8 mouse cellular contexts compared by ENCODE assay signal in genomic region chr2:84650464-84651195, GRCm38 (mm10). TPM values are rescaled to one million over a fixed set of nuclear protein-coding genes. Genes with fewer than 3 reads are reported as not detected.
DNase-seq lines count a peak whose midpoint lies in the region; ATAC-seq and TF ChIP-seq lines count a peak whose summit lies in the region.

Ctnnd1 (minus strand) TSS chr2:84650765.

- H3K4me3 ChIP-seq in bone marrow, adult 2 months (replicated peaks; ENCODE audit: control insufficient read depth, low read depth, low read length) = peak within 1 kb of the TSS; percentile 67
- peak within 1 kb of the TSS; percentile 55 for H3K4me3 ChIP-seq in embryonic facial prominence, embryonic 14.5 days (ENCODE audit: low read depth, low read length)
- H3K4me3 ChIP-seq in kidney, adult 2 months (ENCODE audit: insufficient read depth, low read depth, low read length) = peak within 1 kb of the TSS; percentile 100
- H3K4me3 ChIP-seq in limb, embryonic 11.5 days (ENCODE audit: low read depth, low read length) = peak within 1 kb of the TSS; percentile 67
- H3K4me3 ChIP-seq in midbrain, embryonic 13.5 days (replicated peaks) = peak within 1 kb of the TSS; percentile 57
- peak within 1 kb of the TSS; percentile 78 for H3K4me3 ChIP-seq in stomach, embryonic 16.5 days (replicated peaks; ENCODE audit: low read length)

- peak; percentile 98 for ATAC-seq in embryonic facial prominence, embryonic 14.5 days (ENCODE audit: low read depth)
- ATAC-seq in limb, embryonic 11.5 days (ENCODE audit: insufficient number of reproducible peaks, low FRiP score, low TSS enrichment, low read depth) = peak; percentile 96
- peak; percentile 97 for ATAC-seq in midbrain, embryonic 13.5 days
- peak; percentile 99 for ATAC-seq in stomach, embryonic 16.5 days (ENCODE audit: insufficient read depth, low FRiP score)

- no peaks in the 10 kb centered on the region for H3K9me3 ChIP-seq in embryonic facial prominence, embryonic 14.5 days (ENCODE audit: control insufficient read depth, low read length)
- no peaks in the 10 kb centered on the region for H3K9me3 ChIP-seq in limb, embryonic 11.5 days (ENCODE audit: control insufficient read depth, low read length)
- no peaks in the 10 kb centered on the region for H3K9me3 ChIP-seq in midbrain, embryonic 13.5 days
- H3K9me3 ChIP-seq in stomach, embryonic 16.5 days (replicated peaks; ENCODE audit: control insufficient read depth, low read length) = no peaks in the 10 kb centered on the region

- peak within 1 kb of the TSS; percentile 72 for H3K9ac ChIP-seq in embryonic facial prominence, embryonic 14.5 days (ENCODE audit: low read depth, low read length)
- H3K9ac ChIP-seq in limb, embryonic 11.5 days (ENCODE audit: low read length) = peak within 1 kb of the TSS; percentile 82
- peak within 1 kb of the TSS; percentile 73 for H3K9ac ChIP-seq in midbrain, embryonic 13.5 days (replicated peaks)
- peak within 1 kb of the TSS; percentile 90 for H3K9ac ChIP-seq in stomach, embryonic 16.5 days (ENCODE audit: low read length)

- H3K4me1 ChIP-seq in bone marrow, adult 2 months (ENCODE audit: control insufficient read depth, insufficient read depth, low read length) = no peaks in the 10 kb centered on the region
- H3K4me1 ChIP-seq in embryonic facial prominence, embryonic 14.5 days (ENCODE audit: control insufficient read depth, insufficient read depth, low read length) = peaks cover 8% of the 10 kb centered on the region; the same call in 1 of the 2 replicates
- H3K4me1 ChIP-seq in kidney, adult 2 months (ENCODE audit: control insufficient read depth, insufficient read depth, low read length) = peaks cover 10% of the 10 kb centered on the region; the same call in 1 of the 2 replicates
- H3K4me1 ChIP-seq in limb, embryonic 11.5 days (ENCODE audit: control insufficient read depth, insufficient read depth, low read length) = no peaks in the 10 kb centered on the region
- H3K4me1 ChIP-seq in midbrain, embryonic 13.5 days (replicated peaks) = peaks cover 36% of the 10 kb centered on the region
- peaks cover 15% of the 10 kb centered on the region for H3K4me1 ChIP-seq in stomach, embryonic 16.5 days (ENCODE audit: control insufficient read depth, insufficient read depth, low read length)

- peak; percentile 99 for DNase-seq in 3T3-L1 (ENCODE audit: low read depth, low spot score)
- DNase-seq in embryonic facial prominence, embryonic 14.5 days (ENCODE audit: low spot score) = peak; percentile 98
- DNase-seq in heart, adult 18-20 months = peak; percentile 91 to 95
- DNase-seq in kidney, adult 2 months = peak; percentile 95
- DNase-seq in limb, embryonic 11.5 days (ENCODE audit: low spot score) = peak; percentile 82

- no peaks in the 10 kb centered on the region for H3K36me3 ChIP-seq in embryonic facial prominence, embryonic 14.5 days (ENCODE audit: control insufficient read depth, insufficient read depth, low read length)
- H3K36me3 ChIP-seq in kidney, adult 2 months (ENCODE audit: control insufficient read depth, insufficient read depth, low read length) = no peaks in the 10 kb centered on the region
- H3K36me3 ChIP-seq in limb, embryonic 11.5 days (ENCODE audit: control insufficient read depth, insufficient read depth, low read length) = no peaks in the 10 kb centered on the region
- H3K36me3 ChIP-seq in midbrain, embryonic 13.5 days = no peaks in the 10 kb centered on the region
- no peaks in the 10 kb centered on the region for H3K36me3 ChIP-seq in stomach, embryonic 16.5 days (ENCODE audit: control insufficient read depth, insufficient read depth, low read length)

- H3K27ac ChIP-seq in bone marrow, adult 2 months (ENCODE audit: control insufficient read depth, insufficient read depth, low read depth, low read length, poor library complexity) = peak within 1 kb of the TSS; percentile 8
- peak within 1 kb of the TSS; percentile 94 for H3K27ac ChIP-seq in embryonic facial prominence, embryonic 14.5 days (replicated peaks; ENCODE audit: low read depth, low read length)
- H3K27ac ChIP-seq in kidney, adult 2 months (ENCODE audit: insufficient read depth, low read depth, low read length) = peak within 1 kb of the TSS; percentile 100
- peak within 1 kb of the TSS; percentile 81 for H3K27ac ChIP-seq in limb, embryonic 11.5 days (replicated peaks; ENCODE audit: low read depth, low read length)
- H3K27ac ChIP-seq in midbrain, embryonic 13.5 days = peak within 1 kb of the TSS; percentile 86
- H3K27ac ChIP-seq in stomach, embryonic 16.5 days (ENCODE audit: low read length) = peak within 1 kb of the TSS; percentile 99

- no peak for TF ChIP-seq CTCF in bone marrow, adult 2 months (IDR thresholded peaks at IDR 0.05; ENCODE audit: control insufficient read depth, insufficient read depth, low read length)
- no peak for TF ChIP-seq CTCF in kidney, adult 2 months (conservative IDR thresholded peaks at IDR 0.05; ENCODE audit: insufficient read depth, insufficient read length, low read depth, low read length)

- TF ChIP-seq POLR2A in bone marrow, adult 2 months (IDR thresholded peaks at IDR 0.05; ENCODE audit: borderline replicate concordance, control insufficient read depth, low read depth, low read length) = no peak
- TF ChIP-seq POLR2A in kidney, adult 2 months (IDR thresholded peaks at IDR 0.05; ENCODE audit: low read depth, low read length) = peak; percentile 63

- WGBS in bone marrow, adult 2 months = 3% methylated on average over 15 of the region's 15 CpGs
- 0% methylated on average over 15 of the region's 15 CpGs for WGBS in embryonic facial prominence, embryonic 14.5 days
- 1% methylated on average over 15 of the region's 15 CpGs for whole genome bisulfite sequencing in kidney, adult 2 months
- under 1% methylated on average over 15 of the region's 15 CpGs for WGBS in limb, embryonic 11.5 days
- under 1% methylated on average over 15 of the region's 15 CpGs for WGBS in midbrain, embryonic 13.5 days
- WGBS in stomach, embryonic 16.5 days = 0% methylated on average over 15 of the region's 15 CpGs

- no peaks in the 10 kb centered on the region for H3K27me3 ChIP-seq in embryonic facial prominence, embryonic 14.5 days (replicated peaks; ENCODE audit: control insufficient read depth, insufficient read depth, low read length)
- H3K27me3 ChIP-seq in kidney, adult 2 months (replicated peaks; ENCODE audit: control insufficient read depth, insufficient read depth, low read length) = no peaks in the 10 kb centered on the region
- no peaks in the 10 kb centered on the region for H3K27me3 ChIP-seq in limb, embryonic 11.5 days (ENCODE audit: control insufficient read depth, insufficient read depth, low read length)
- no peaks in the 10 kb centered on the region for H3K27me3 ChIP-seq in midbrain, embryonic 13.5 days
- no peaks in the 10 kb centered on the region for H3K27me3 ChIP-seq in stomach, embryonic 16.5 days (ENCODE audit: control insufficient read depth, insufficient read depth, low read length)

- peak within 1 kb of the TSS; percentile 70 for H3K4me2 ChIP-seq in embryonic facial prominence, embryonic 14.5 days (ENCODE audit: low read depth, low read length)
- peak within 1 kb of the TSS; percentile 49 for H3K4me2 ChIP-seq in limb, embryonic 11.5 days (ENCODE audit: low read depth, severe bottlenecking)
- H3K4me2 ChIP-seq in midbrain, embryonic 13.5 days (replicated peaks) = peak within 1 kb of the TSS; percentile 83
- H3K4me2 ChIP-seq in stomach, embryonic 16.5 days (ENCODE audit: low read depth, low read length) = peak within 1 kb of the TSS; percentile 72

RNA-seq across cellular contexts. Expression of gene Ctnnd1, which starts in this region (rescaled TPM):
- polyA plus RNA-seq in bone marrow, adult 2 months (2011; ENCODE audit: insufficient read depth, insufficient read length, low replicate concordance, missing spikeins) = 11.0 and 25.2 TPM in 2 replicates
- 48.9 and 49.0 TPM in 2 replicates for polyA plus RNA-seq in embryonic facial prominence, embryonic 14.5 days (2014; fragmentation: Nextera tagmentation; extraction: Ambion mirVana)
- 10 to 100 TPM; 53.6 to 63.9 TPM for total RNA-seq in heart, adult 18-20 months (2021)
- 53.2 and 58.7 TPM in 2 replicates for polyA plus RNA-seq in kidney, adult 2 months (2012; rRNA removed)
- 35.2 and 38.7 TPM in 2 replicates for polyA plus RNA-seq in limb, embryonic 11.5 days (2014; fragmentation: Nextera tagmentation; extraction: Ambion mirVana)
- polyA plus RNA-seq in midbrain, embryonic 13.5 days (2015; fragmentation: Nextera tagmentation; extraction: Ambion mirVana) = 30.4 and 38.0 TPM in 2 replicates
- 75.7 and 84.4 TPM in 2 replicates for polyA plus RNA-seq in stomach, embryonic 16.5 days (2015; fragmentation: Nextera tagmentation; extraction: Ambion mirVana)

Comparison
In these comparisons a context has a peak if more than half of its experiments do, and no peak if none do; other contexts are left out.
1. Peak in every context shown above with its lines: DNase-seq, ATAC-seq, H3K4me3 ChIP-seq and H3K27ac ChIP-seq.
2. H3K27ac ChIP-seq: peak in every context shown above with its lines; median percentile 100 in kidney, adult 2 months; 99 in stomach, embryonic 16.5 days; 94 in embryonic facial prominence, embryonic 14.5 days; 86 in midbrain, embryonic 13.5 days; 81 in limb, embryonic 11.5 days; 8 in bone marrow, adult 2 months.